Mouse (Mus musculus) gonadal fat pad, adult 2 months (tissue): ENCODE results near the gene Gpr22. TPM values are rescaled to one million over a fixed set of nuclear protein-coding genes. Genes with fewer than 3 reads are reported as not detected.

Experiments
- DNase-seq: peaks from one replicate; pipeline ENCODE4 v3.0.0-alpha.2; 2012; ENCODE audit warnings: low read depth
- polyA plus RNA-seq: library from polyadenylated mRNA; depleted of rRNA; stranded (reverse); fragments of >200 nt; gene quantifications from 2 replicates; pipeline ENCODE4 v1.2.3, GENCODE M21; 2012; rRNA removed

The Gpr22 gene
- polyA plus RNA-seq, 1 experiment: not detected

DNA sequence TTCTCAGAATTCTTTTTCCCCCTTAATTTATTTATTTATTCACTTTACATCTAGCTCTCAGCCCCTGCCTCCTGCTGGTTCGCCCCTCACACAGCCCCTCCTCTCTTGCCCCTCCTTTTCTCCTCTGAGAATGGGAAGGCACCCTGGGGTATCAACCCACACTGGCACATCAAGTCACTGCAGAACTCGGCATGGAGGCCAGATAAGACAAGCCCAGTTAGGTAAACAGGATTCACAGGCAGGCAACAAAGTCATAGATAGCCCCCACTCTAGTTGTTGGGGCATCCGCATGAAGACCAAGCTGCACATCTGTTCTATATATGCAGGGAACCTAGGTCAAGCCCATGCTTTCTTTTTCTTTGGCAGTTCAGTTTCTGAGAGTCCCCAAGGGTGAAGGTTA, 46.6 kb downstream of the Gpr22 start:
- DNase-seq: no peak

DNA sequence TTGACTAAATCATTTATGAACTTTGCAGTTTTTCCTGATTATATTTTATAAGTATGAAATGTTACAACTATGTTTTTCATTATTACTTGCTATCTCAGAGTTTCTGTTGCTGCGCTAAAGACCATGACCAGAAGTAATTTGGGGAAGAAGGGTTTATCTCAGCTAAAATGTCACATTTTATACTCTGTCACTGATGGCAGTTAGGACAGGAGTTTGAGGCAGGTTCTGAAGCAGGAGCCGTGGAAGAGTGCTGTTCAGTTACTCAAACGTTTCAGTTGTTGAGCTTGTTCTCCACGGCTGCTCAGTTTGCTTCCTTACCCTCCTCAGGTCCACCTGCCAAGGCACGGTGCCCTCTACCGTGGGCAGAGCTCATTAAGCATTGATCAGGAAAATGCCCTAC, 47.7 kb downstream of the Gpr22 start:
- DNase-seq: no peak

Other genes with a start within 250 kb of the Gpr22 start
- gene Cbll1, start 214.3 kb downstream of the Gpr22 start, polyA plus RNA-seq: 3.2 and 5.5 TPM in 2 replicates
- gene Slc26a4, start 154.0 kb downstream of the Gpr22 start, polyA plus RNA-seq: not detected in 2 replicates
- 3.9 and 4.3 TPM in 2 replicates for gene Bcap29, start 79.3 kb downstream of the Gpr22 start, polyA plus RNA-seq
- 2.8 and 3.6 TPM in 2 replicates for gene Dus4l, start 59.1 kb downstream of the Gpr22 start, polyA plus RNA-seq
- 24.5 and 25.6 TPM in 2 replicates for gene Cog5, start 59.1 kb downstream of the Gpr22 start, polyA plus RNA-seq
- 92.6 and 115 TPM in 2 replicates for gene Hbp1, start 236.6 kb upstream of the Gpr22 start, polyA plus RNA-seq